Mouse (Mus musculus) midbrain, embryonic 16.5 days (tissue): ENCODE results near the gene Cnot4. TPM values are rescaled to one million over a fixed set of nuclear protein-coding genes. Genes with fewer than 3 reads are reported as not detected.
A peak's percentile ranks its signal among the peaks of the same experiment; 100 is the strongest.

Source experiments
- ATAC-seq: fragments of 200-750 bp; cut with Nextera tagmentation; 2 replicates; pipeline ENCODE4 v1.8.0; 2017; ENCODE audit warnings: moderate TSS enrichment
- H3K27ac ChIP-seq: fragments of 300-500 bp; sonication (generic); 2 replicates; pipeline ENCODE4 v1.5.1; 2014; ENCODE audit warnings: mild to moderate bottlenecking, low read length, mixed read lengths
- H3K27me3 ChIP-seq: fragments of 300-500 bp; sonication (generic); 2 replicates; pipeline ENCODE4 v1.6.1; 2014; ENCODE audit warnings: low read depth, low read length, mixed read lengths; ENCODE audit not compliant: control insufficient read depth, insufficient read depth
- H3K36me3 ChIP-seq: fragments of 300-500 bp; sonication (generic); 2 replicates; pipeline ENCODE4 v1.6.1; 2014; ENCODE audit warnings: mild to moderate bottlenecking, low read length, moderate library complexity, mixed read lengths; ENCODE audit not compliant: control insufficient read depth, insufficient read depth
- H3K4me1 ChIP-seq: fragments of 300-500 bp; sonication (generic); 2 replicates; pipeline ENCODE4 v1.6.1; 2014; ENCODE audit warnings: mild to moderate bottlenecking, low read length, mixed read lengths; ENCODE audit not compliant: control insufficient read depth, insufficient read depth
- H3K4me2 ChIP-seq: fragments of 300-500 bp; sonication (generic); 2 replicates; pipeline ENCODE4 v1.6.1; 2014; ENCODE audit warnings: mild to moderate bottlenecking, low read length, mixed read lengths
- H3K4me3 ChIP-seq: fragments of 300-500 bp; sonication (generic); 2 replicates; pipeline ENCODE4 v1.5.1; 2014; ENCODE audit warnings: low read depth, mild to moderate bottlenecking, low read length, moderate library complexity, mixed read lengths
- H3K9ac ChIP-seq: fragments of 300-500 bp; sonication (generic); 2 replicates; pipeline ENCODE4 v1.6.1; 2014; ENCODE audit warnings: low read depth, low read length, mixed read lengths
- H3K9me3 ChIP-seq: fragments of 300-500 bp; sonication (generic); replicated peaks from 2 replicates; pipeline ENCODE4 v1.6.1; 2014; ENCODE audit warnings: mild to moderate bottlenecking, low read length, mixed read lengths; ENCODE audit not compliant: control insufficient read depth, poor library complexity, severe bottlenecking
- WGBS: fragments of 180-500 bp; shearing (Covaris S2); extraction: QIAGEN DNeasy Blood & Tissue Kit; methylation state at CpG from one replicate; pipeline ENCODE4 v1.1.7; 2014; 5-methylcytosine and 5-hydroxymethylcytosine counted together
- polyA plus RNA-seq: library from polyadenylated mRNA; unstranded; fragments of >200 nt; fragmentation: Nextera tagmentation; extraction: Ambion mirVana; gene quantifications from 2 replicates; pipeline ENCODE4 v1.2.1, GENCODE M21; 2015

Cnot4 gene
- polyA plus RNA-seq, 1 experiment from 2014 or later: 36.3 TPM

DNA sequence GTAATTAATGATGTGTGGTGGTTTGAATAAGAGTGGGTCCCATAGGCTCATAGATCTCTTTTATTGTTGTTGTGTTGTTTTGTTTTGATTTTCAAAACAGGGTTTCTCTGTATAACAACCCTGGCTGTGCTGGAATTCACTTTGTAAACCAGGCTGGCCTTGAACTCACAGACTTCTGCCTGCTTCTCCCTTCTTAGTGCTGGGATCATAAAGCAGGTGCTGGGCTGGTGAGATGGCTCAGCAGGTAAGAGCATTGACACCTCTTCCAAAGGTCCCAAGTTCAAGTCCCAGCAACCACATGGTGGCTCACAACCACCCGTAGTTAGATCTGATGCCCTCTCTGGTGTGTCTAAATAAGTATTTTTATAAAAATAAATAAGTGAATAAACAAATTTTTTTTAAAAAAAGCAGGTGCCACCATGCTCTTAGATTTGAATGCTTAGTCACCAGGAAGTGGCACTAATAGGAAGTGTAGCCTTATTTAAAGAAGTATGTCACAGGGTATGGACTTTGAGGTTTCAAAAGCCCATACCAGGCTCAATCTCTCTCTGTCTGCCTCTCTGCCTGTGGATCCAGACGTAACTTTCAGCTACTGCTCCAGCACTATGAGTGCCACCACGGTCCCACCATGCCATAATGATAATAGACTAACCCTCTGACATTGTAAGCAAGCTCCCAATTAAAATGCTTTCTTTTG, 14.3 kb upstream of the Cnot4 start:
- Histone ChIP-seq H3K4me1 (no peaks in the 10 kb centered on the region), H3K4me2 (no peak overlapping the region), H3K27ac (no peak overlapping the region), H3K9me3 (0 out of 2 replicates have a peak, but pooled peaks cover 2% of the 10 kb centered on the region), H3K9ac (no peak overlapping the region), H3K4me3 (no peak overlapping the region), H3K27me3 (no peaks in the 10 kb centered on the region), H3K36me3 (no peaks in the 10 kb centered on the region)
- WGBS: 87% methylated on average over 3 of the region's 3 CpGs
- no peak for ATAC-seq

- Histone ChIP-seq H3K4me1 (no peaks in the 10 kb centered on the region), H3K27ac (no peak overlapping the region), H3K4me2 (no peak overlapping the region), H3K4me3 (no peak overlapping the region), H3K36me3 (no peaks in the 10 kb centered on the region), H3K9ac (no peak overlapping the region), H3K27me3 (no peaks in the 10 kb centered on the region), H3K9me3 (0 out of 2 replicates have a peak, but pooled peaks cover 2% of the 10 kb centered on the region)
- WGBS: 81% methylated on average over 2 of the region's 2 CpGs
- ATAC-seq: no peak
These were observed 12.0 kb upstream of the Cnot4 start for GRCm38 (mm10) chr6:35145569-35145968.

GRCm38 (mm10) chr6:35140351-35140750, 6.8 kb upstream of the Cnot4 start:
- Histone ChIP-seq H3K4me1 (no peaks in the 10 kb centered on the region), H3K27me3 (no peaks in the 10 kb centered on the region), H3K36me3 (no peaks in the 10 kb centered on the region), H3K9ac (no peak overlapping the region), H3K4me3 (no peak overlapping the region), H3K9me3 (no peaks in the 10 kb centered on the region), H3K27ac (no peak overlapping the region), H3K4me2 (no peak overlapping the region)
- ATAC-seq: no peak
- WGBS: 88% methylated on average over 1 of the region's 1 CpGs

DNA sequence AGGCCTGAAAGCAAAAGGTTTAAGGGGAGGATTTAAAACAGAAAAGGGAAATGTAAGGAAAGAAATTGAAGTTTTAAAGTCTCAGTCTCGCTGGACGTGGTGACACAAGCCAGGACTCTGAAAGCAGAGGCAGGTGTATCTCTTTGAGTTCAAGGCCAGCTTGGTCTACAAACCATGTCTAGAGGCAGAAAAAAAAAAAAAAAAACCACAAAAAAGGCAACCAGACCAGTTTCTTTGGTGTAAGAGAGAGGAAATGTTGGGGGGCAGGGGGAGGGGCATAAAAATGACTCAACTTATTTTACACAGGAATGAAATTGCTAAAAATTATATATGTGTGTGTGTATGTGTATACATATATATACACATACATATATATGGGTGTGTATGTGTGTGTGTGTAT, 1.3 kb upstream of the Cnot4 start:
- Histone ChIP-seq H3K4me1 (peaks cover 22% of the 10 kb centered on the region), H3K4me3 (no peak overlapping the region), H3K27ac (no peak overlapping the region), H3K4me2 (no peak overlapping the region), H3K9me3 (no peaks in the 10 kb centered on the region), H3K9ac (no peak overlapping the region), H3K27me3 (no peaks in the 10 kb centered on the region), H3K36me3 (no peaks in the 10 kb centered on the region)
- no peak for ATAC-seq
- 55% methylated on average over 2 of the region's 2 CpGs for WGBS

DNA sequence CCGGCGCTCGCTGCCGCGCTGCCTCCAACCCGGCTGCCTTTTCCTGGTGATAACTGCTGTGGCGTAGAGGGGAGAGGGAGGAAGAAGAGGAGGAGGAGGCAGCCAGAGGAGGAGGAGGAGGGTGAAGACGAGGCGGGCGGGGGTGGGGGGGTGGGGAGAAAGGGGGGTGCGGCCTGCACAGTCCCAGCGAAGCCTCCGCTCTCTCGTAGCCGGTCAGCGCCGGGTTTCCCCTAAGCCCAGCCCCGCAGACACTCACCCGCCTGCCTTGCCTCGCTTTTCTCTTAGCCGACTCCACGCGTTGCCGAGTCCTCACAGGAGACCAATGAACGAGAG, 312 bp downstream of the Cnot4 start:
- H3K4me1 ChIP-seq: peaks cover 24% of the 10 kb centered on the region
- H3K27me3 ChIP-seq: no peaks in the 10 kb centered on the region
- peak; percentile 92 for ATAC-seq
- H3K4me2 ChIP-seq: peak overlapping the region; percentile 88
- H3K36me3 ChIP-seq: no peaks in the 10 kb centered on the region
- H3K4me3 ChIP-seq: peak overlapping the region; percentile 81
- H3K9ac ChIP-seq: peak overlapping the region; percentile 86
- WGBS: 0% methylated on average over 23 of the region's 25 CpGs
- peak overlapping the region; percentile 93 for H3K27ac ChIP-seq
- no peaks in the 10 kb centered on the region for H3K9me3 ChIP-seq

DNA sequence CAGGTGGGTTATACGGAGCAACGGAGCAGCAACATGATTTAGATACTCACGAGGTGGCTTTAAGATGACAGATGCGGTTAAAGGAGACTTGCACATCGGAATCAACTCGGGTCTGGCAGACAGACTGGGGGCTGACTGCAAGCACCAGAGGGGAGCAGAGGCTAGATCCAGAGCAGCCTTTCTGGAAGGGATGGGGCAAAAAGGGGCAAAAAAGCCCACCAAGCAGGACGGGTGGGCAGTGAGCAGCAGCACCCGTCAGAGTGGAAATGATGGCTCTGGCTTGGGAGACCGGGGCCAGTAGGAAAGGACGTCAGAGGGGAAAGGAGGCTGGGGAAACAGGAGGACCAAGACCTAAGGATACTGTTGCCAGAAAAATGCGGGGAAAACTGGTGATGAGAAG, 718 bp downstream of the Cnot4 start:
- H3K27ac ChIP-seq: peak overlapping the region; percentile 93
- H3K4me1 ChIP-seq: peaks cover 24% of the 10 kb centered on the region
- peak overlapping the region; percentile 88 for H3K4me2 ChIP-seq
- no peaks in the 10 kb centered on the region for H3K9me3 ChIP-seq
- H3K4me3 ChIP-seq: peak overlapping the region; percentile 81
- H3K27me3 ChIP-seq: no peaks in the 10 kb centered on the region
- H3K36me3 ChIP-seq: no peaks in the 10 kb centered on the region
- H3K9ac ChIP-seq: peak overlapping the region; percentile 86
- ATAC-seq: peak; percentile 19
- WGBS: 0% methylated on average over 11 of the region's 11 CpGs

DNA sequence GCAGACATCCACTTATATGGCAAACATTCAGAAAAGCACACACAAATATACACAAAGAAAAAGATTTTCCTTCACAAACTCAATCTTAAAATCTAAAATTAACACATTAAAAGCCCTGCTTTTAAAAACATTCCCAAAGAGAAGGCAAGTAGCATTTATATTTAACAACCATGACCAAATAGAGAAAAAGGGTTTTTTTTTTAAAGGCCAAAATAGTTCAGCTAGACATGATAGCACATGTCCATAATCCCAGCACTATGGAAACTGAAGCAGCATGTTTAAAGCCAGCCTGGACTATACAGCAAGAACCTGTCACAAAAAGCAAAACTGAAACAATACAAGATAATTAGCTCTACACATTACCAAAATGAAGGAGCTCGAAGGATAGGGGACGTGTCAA, 11.0 kb downstream of the Cnot4 start:
- H3K27me3 ChIP-seq: no peaks in the 10 kb centered on the region
- no peak overlapping the region for H3K4me3 ChIP-seq
- 84% methylated on average over 2 of the region's 2 CpGs for WGBS
- H3K4me1 ChIP-seq: no peaks in the 10 kb centered on the region
- H3K4me2 ChIP-seq: no peak overlapping the region
- no peaks in the 10 kb centered on the region for H3K9me3 ChIP-seq
- H3K36me3 ChIP-seq: no peaks in the 10 kb centered on the region
- ATAC-seq: no peak
- no peak overlapping the region for H3K9ac ChIP-seq
- no peak overlapping the region for H3K27ac ChIP-seq

- no peak overlapping the region for H3K4me2 ChIP-seq
- H3K27me3 ChIP-seq: no peaks in the 10 kb centered on the region
- ATAC-seq: no peak
- H3K9ac ChIP-seq: no peak overlapping the region
- H3K9me3 ChIP-seq: no peaks in the 10 kb centered on the region
- no peaks in the 10 kb centered on the region for H3K4me1 ChIP-seq
- 92% methylated on average over 3 of the region's 3 CpGs for WGBS
- H3K4me3 ChIP-seq: no peak overlapping the region
- no peak overlapping the region for H3K27ac ChIP-seq
- no peaks in the 10 kb centered on the region for H3K36me3 ChIP-seq
These were observed 11.6 kb downstream of the Cnot4 start for GRCm38 (mm10) chr6:35121925-35122324.

DNA sequence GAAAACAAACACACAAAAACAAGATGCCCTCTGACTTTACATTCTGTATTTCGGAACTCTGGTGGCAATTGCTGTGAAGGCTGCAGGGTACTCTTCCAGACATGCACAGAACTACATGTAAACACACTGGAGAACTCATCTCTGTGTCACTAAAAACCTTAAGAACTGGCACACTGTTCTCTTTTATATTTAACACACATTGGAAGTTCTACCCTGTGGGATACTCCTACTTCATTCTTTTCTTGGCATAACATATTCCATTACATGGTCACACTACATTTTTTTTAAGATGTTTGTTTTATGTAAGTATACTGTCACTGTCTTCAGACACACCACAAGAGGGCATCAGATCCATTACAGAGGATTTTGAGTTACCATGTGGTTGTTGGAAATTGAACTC, 31.1 kb downstream of the Cnot4 start:
- Histone ChIP-seq H3K4me3 (no peak overlapping the region), H3K4me1 (no peaks in the 10 kb centered on the region), H3K27ac (no peak overlapping the region), H3K9ac (no peak overlapping the region), H3K9me3 (no peaks in the 10 kb centered on the region), H3K36me3 (no peaks in the 10 kb centered on the region), H3K27me3 (no peaks in the 10 kb centered on the region), H3K4me2 (no peak overlapping the region)
- ATAC-seq: no peak
- 92% methylated on average over 1 of the region's 1 CpGs for WGBS
